1 mouse cellular context compared by ENCODE assay signal in the genomic region with DNA sequence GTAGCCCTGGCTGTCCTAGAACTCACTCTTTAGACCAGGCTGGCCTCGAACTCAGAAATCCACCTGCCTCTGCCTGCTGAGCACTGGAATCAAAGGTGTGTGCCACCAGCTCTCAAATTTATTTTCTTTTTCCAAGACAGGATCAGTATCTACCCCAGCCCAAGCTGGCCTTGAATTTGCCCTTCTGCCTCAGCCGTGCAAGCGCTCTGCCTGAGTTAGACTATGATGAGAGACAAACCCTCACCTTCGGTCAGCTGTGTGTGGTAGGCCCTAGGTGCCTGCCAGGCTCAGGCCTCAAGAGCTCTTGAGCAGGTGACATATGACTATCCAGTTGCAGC.
TF ChIP-seq lines count a peak whose summit lies in the region.

No protein-coding gene starts in this region.

TF ChIP-seq in MEL, 35 proteins besides CTCF, POLR2A, EP300 and RAD21:
- TF ChIP-seq MXI1 (IDR thresholded peaks at IDR 0.05; ENCODE audit: low read depth, low read length) (no peak), MYB (IDR thresholded peaks at IDR 0.05; ENCODE audit: low read depth, low read length) (no peak), GABPA (IDR thresholded peaks at IDR 0.05; ENCODE audit: low read depth, low read length) (no peak), MYC (IDR thresholded peaks at IDR 0.05; ENCODE audit: low read depth, low read length) (no peak), MAZ (IDR thresholded peaks at IDR 0.05; ENCODE audit: low read depth, low read length) (no peak), GATA1 (IDR thresholded peaks at IDR 0.05; ENCODE audit: low read depth, low read length) (no peak), MAFK (IDR thresholded peaks at IDR 0.05; ENCODE audit: borderline replicate concordance, low read depth, low read length) (no peak), ZKSCAN1 (IDR thresholded peaks at IDR 0.05; ENCODE audit: low read depth, low read length) (no peak), CHD2 (IDR thresholded peaks at IDR 0.05; ENCODE audit: low read length) (no peak), TBP (IDR thresholded peaks at IDR 0.05; ENCODE audit: low read depth, low read length) (no peak), POLR2AphosphoS2 (IDR thresholded peaks at IDR 0.05; ENCODE audit: low read length) (no peak), USF2 (IDR thresholded peaks at IDR 0.05; ENCODE audit: borderline replicate concordance in 1 of 2, insufficient read depth in 1 of 2, low read depth in 1 of 2, low read length in 2 of 2) (no peak), HCFC1 (IDR thresholded peaks at IDR 0.05; ENCODE audit: low read depth, low read length) (no peak)
